ENCODE assay signal across 9 mouse cellular contexts in the genomic region with DNA sequence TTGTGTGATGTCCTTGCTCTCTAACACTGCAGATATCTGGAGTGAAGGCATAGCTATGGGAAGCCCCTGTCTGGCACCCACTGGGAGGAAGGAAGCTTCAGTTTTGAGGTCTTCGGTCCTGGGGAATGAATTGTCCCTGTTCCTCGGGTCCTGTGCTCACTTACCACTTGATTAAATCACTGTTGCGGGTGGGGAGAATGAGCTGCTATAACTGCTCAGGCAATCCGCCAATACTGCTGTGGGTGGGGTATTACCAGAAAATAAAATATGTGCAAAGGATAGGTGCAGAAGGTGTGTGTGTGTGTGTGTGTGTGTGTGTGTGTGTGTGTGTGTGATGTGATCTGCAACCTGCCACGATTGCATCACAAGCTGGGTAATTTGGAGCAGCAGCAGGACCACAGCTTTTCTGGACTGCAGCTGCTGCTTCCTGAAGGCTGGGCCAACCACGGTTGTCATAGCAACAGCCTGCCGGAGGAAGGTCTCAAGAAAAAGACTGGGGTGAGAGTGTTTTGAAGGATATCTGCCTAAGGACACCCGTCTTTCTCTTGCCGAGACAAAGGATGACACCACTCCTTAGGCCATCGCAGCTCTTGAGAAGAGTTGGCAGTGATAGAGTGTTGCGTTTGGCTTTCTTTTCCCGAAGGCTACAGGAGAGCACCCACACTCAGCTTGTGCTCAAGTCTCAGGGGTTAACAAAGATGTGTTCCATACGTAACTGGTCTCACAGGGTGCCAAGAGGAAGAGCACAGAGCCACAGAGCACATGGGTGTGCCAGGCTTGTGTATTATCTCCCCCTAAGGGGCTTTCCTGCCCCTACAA. TPM values are rescaled to one million over a fixed set of nuclear protein-coding genes. Genes with fewer than 3 reads are reported as not detected.
DNase-seq lines count a peak whose midpoint lies in the region; ATAC-seq and TF ChIP-seq lines count a peak whose summit lies in the region.
"Had no signal": no experiment of that assay in that cellular context is flagged by ENCODE, and none has a peak within 500 bp of the region (broad histone marks: within the 10 kb centered on the region; RNA-seq: fewer than 3 reads in every experiment).

No protein-coding gene starts in this region.

- ATAC-seq in forebrain, embryonic 13.5 days, result peak; percentile 86
- ATAC-seq in midbrain, postnatal 0 days (ENCODE audit: low FRiP score), result peak; percentile 83
- no peak for ATAC-seq in erythroblast, adult 5-6 weeks (replicated peaks; ENCODE audit: low FRiP score, poor library complexity, severe bottlenecking)

- intact Hi-C loops in gastrocnemius, adult 2 months (cut with DNase I), result no loop called here

- H3K36me3 ChIP-seq in forebrain, embryonic 13.5 days (ENCODE audit: poor library complexity, severe bottlenecking), result no peaks in the 10 kb centered on the region
- no peaks in the 10 kb centered on the region for H3K36me3 ChIP-seq in midbrain, postnatal 0 days (ENCODE audit: insufficient read depth, low read length)
- H3K36me3 ChIP-seq: liver, embryonic 13.5 days had no signal

- peaks cover 34% of the 10 kb centered on the region for H3K4me1 ChIP-seq in forebrain, embryonic 13.5 days
- peaks cover 17% of the 10 kb centered on the region for H3K4me1 ChIP-seq in midbrain, postnatal 0 days (ENCODE audit: insufficient read depth, low read length)

- no peak for TF ChIP-seq CTCF in gastrocnemius, adult 2 months (IDR thresholded peaks at IDR 0.05)
- TF ChIP-seq CTCF in midbrain, postnatal 0 days (IDR thresholded peaks at IDR 0.05), result no peak

- no peaks in the 10 kb centered on the region for H3K9me3 ChIP-seq in forebrain, embryonic 13.5 days (replicated peaks)
- no peaks in the 10 kb centered on the region for H3K9me3 ChIP-seq in midbrain, postnatal 0 days (ENCODE audit: low read length)
- H3K9me3 ChIP-seq: liver, embryonic 13.5 days had no signal

- DNase-seq in gastrocnemius, adult 2 months, result peak; percentile 39
- no peak for DNase-seq in gastrocnemius, adult 18-20 months (ENCODE audit: low spot score)
- DNase-seq in MEL-GATA-1-ER (ENCODE audit: extremely low read depth, low read depth), result peak; percentile 46
- peak; percentile 65 to 70 for DNase-seq in layer of hippocampus, postnatal 10 days (ENCODE audit: low spot score in 2 of 2)
- DNase-seq in midbrain, postnatal 0 days (ENCODE audit: low spot score), result peak; percentile 95
- peak; percentile 65 for DNase-seq in thymus, postnatal 4 days
- DNase-seq: liver, embryonic 13.5 days had no signal

- WGBS in forebrain, embryonic 13.5 days, result 8% methylated on average over 13 of the region's 13 CpGs
- WGBS in midbrain, postnatal 0 days, result 5% methylated on average over 13 of the region's 13 CpGs

- peak overlapping the region; percentile 51 for H3K9ac ChIP-seq in forebrain, embryonic 13.5 days
- peak overlapping the region; percentile 24; the same call in 1 of the 2 replicates for H3K9ac ChIP-seq in midbrain, postnatal 0 days (replicated peaks; ENCODE audit: low read length, poor library complexity, severe bottlenecking)
- H3K9ac ChIP-seq: liver, embryonic 13.5 days had no signal

- H3K4me2 ChIP-seq in forebrain, embryonic 13.5 days, result peak overlapping the region; percentile 49
- H3K4me2 ChIP-seq in midbrain, postnatal 0 days (ENCODE audit: low read depth, low read length, poor library complexity, severe bottlenecking), result peak overlapping the region; percentile 7; the same call in 1 of the 2 replicates
- H3K4me2 ChIP-seq: liver, embryonic 13.5 days had no signal

- peak overlapping the region; percentile 14; the same call in 1 of the 2 replicates for H3K4me3 ChIP-seq in gastrocnemius, adult 2 months
- no peak overlapping the region for H3K4me3 ChIP-seq in forebrain, embryonic 13.5 days
- H3K4me3 ChIP-seq in midbrain, postnatal 0 days (ENCODE audit: low read depth, low read length), result no peak overlapping the region
- H3K4me3 ChIP-seq: liver, embryonic 13.5 days had no signal

- H3K27ac ChIP-seq in gastrocnemius, adult 2 months, result no peak overlapping the region
- H3K27ac ChIP-seq in forebrain, embryonic 13.5 days, result peak overlapping the region; percentile 96
- H3K27ac ChIP-seq in midbrain, postnatal 0 days (ENCODE audit: low read depth, low read length), result peak overlapping the region; percentile 94
- H3K27ac ChIP-seq: liver, embryonic 13.5 days had no signal

- H3K27me3 ChIP-seq in forebrain, embryonic 13.5 days, result no peaks in the 10 kb centered on the region
- no peaks in the 10 kb centered on the region for H3K27me3 ChIP-seq in midbrain, postnatal 0 days (ENCODE audit: insufficient read depth, low read length)

RNA-seq across cellular contexts. Expression of a gene that starts 23.8 kb away (rescaled TPM):
- total RNA-seq in gastrocnemius, adult 2 months (2021), result not detected
- total RNA-seq in gastrocnemius, adult 18-20 months (2021), result not detected
- polyA plus RNA-seq in forebrain, embryonic 13.5 days (2015; fragmentation: Nextera tagmentation; extraction: Ambion mirVana), result 4.6 and 4.7 TPM in 2 replicates
- 10 to 100 TPM; 18.1 to 19.0 TPM for total RNA-seq in layer of hippocampus, postnatal 10 days (2021)
- 22.4 and 25.5 TPM in 2 replicates for total RNA-seq in midbrain, postnatal 0 days (2014; rRNA removed)
- 2.1 and 2.4 TPM in 2 replicates for polyA plus RNA-seq in midbrain, postnatal 0 days (2015; fragmentation: Nextera tagmentation; extraction: Ambion mirVana)
- not detected in 2 replicates for total RNA-seq in erythroblast, adult 5-6 weeks (2015; ENCODE audit: low replicate concordance)
- not detected in 2 replicates for total RNA-seq in erythroblast, adult 5-6 weeks (2017; ENCODE audit: low replicate concordance)
- polyA plus RNA-seq: liver, embryonic 13.5 days had no signal

RNA-seq across cellular contexts. Expression of a gene that starts 44.3 kb away (rescaled TPM):
- under 1 TPM; 0.17 to 0.41 TPM for total RNA-seq in gastrocnemius, adult 2 months (2021)
- under 1 TPM; 0.46 to 0.66 TPM for total RNA-seq in gastrocnemius, adult 18-20 months (2021)
- 0.43 and 0.74 TPM in 2 replicates for polyA plus RNA-seq in forebrain, embryonic 13.5 days (2015; fragmentation: Nextera tagmentation; extraction: Ambion mirVana)
- total RNA-seq in layer of hippocampus, postnatal 10 days (2021), result 1 to 10 TPM; 6.8 to 7.4 TPM
- 4.9 and 6.6 TPM in 2 replicates for total RNA-seq in midbrain, postnatal 0 days (2014; rRNA removed)
- 2.9 and 3.3 TPM in 2 replicates for polyA plus RNA-seq in midbrain, postnatal 0 days (2015; fragmentation: Nextera tagmentation; extraction: Ambion mirVana)
- not detected in 2 replicates for total RNA-seq in erythroblast, adult 5-6 weeks (2015; ENCODE audit: low replicate concordance)
- 0.77 TPM in 1 of 2 replicates, not detected in the other for total RNA-seq in erythroblast, adult 5-6 weeks (2017; ENCODE audit: low replicate concordance)

RNA-seq across cellular contexts. Expression of a gene that starts 53.6 kb away (rescaled TPM):
- 10 to 100 TPM; 37.7 to 41.1 TPM for total RNA-seq in gastrocnemius, adult 2 months (2021)
- 10 to 100 TPM; 39.3 to 43.9 TPM for total RNA-seq in gastrocnemius, adult 18-20 months (2021)
- polyA plus RNA-seq in forebrain, embryonic 13.5 days (2015; fragmentation: Nextera tagmentation; extraction: Ambion mirVana), result 13.8 and 14.0 TPM in 2 replicates
- 10 to 100 TPM; 36.3 to 36.5 TPM for total RNA-seq in layer of hippocampus, postnatal 10 days (2021)
- total RNA-seq in midbrain, postnatal 0 days (2014; rRNA removed), result 17.3 and 22.5 TPM in 2 replicates
- 6.4 and 7.4 TPM in 2 replicates for polyA plus RNA-seq in midbrain, postnatal 0 days (2015; fragmentation: Nextera tagmentation; extraction: Ambion mirVana)
- total RNA-seq in erythroblast, adult 5-6 weeks (2015; ENCODE audit: low replicate concordance), result 16.3 and 16.7 TPM in 2 replicates
- 32.7 and 36.2 TPM in 2 replicates for total RNA-seq in erythroblast, adult 5-6 weeks (2017; ENCODE audit: low replicate concordance)

Comparison
In these comparisons a context has a peak if more than half of its experiments do, and no peak if none do; other contexts are left out.
1. RNA of a gene that starts 23.8 kb away (total RNA-seq): 22.4 to 25.5 TPM in midbrain, postnatal 0 days and 18.1 to 19.0 TPM in layer of hippocampus, postnatal 10 days; not detected in gastrocnemius, adult 2 months, not detected in gastrocnemius, adult 18-20 months and not detected in erythroblast, adult 5-6 weeks; every median in the first group is over 10 times any median in the second.